Mouse (Mus musculus) midbrain, embryonic 16.5 days (tissue): ENCODE data around the gene Gstp1. TPM values are rescaled to one million over a fixed set of nuclear protein-coding genes. Genes with fewer than 3 reads are reported as not detected.

Source experiments
- ATAC-seq: fragments of 200-750 bp; cut with Nextera tagmentation; 2 replicates; pipeline ENCODE4 v1.8.0; 2017; ENCODE audit warnings: moderate TSS enrichment
- H3K27ac ChIP-seq: fragments of 300-500 bp; sonication (generic); 2 replicates; pipeline ENCODE4 v1.5.1; 2014; ENCODE audit warnings: mild to moderate bottlenecking, low read length, mixed read lengths
- H3K27me3 ChIP-seq: fragments of 300-500 bp; sonication (generic); 2 replicates; pipeline ENCODE4 v1.6.1; 2014; ENCODE audit warnings: low read depth, low read length, mixed read lengths; ENCODE audit not compliant: control insufficient read depth, insufficient read depth
- H3K36me3 ChIP-seq: fragments of 300-500 bp; sonication (generic); 2 replicates; pipeline ENCODE4 v1.6.1; 2014; ENCODE audit warnings: mild to moderate bottlenecking, low read length, moderate library complexity, mixed read lengths; ENCODE audit not compliant: control insufficient read depth, insufficient read depth
- H3K4me1 ChIP-seq: fragments of 300-500 bp; sonication (generic); 2 replicates; pipeline ENCODE4 v1.6.1; 2014; ENCODE audit warnings: mild to moderate bottlenecking, low read length, mixed read lengths; ENCODE audit not compliant: control insufficient read depth, insufficient read depth
- H3K4me2 ChIP-seq: fragments of 300-500 bp; sonication (generic); 2 replicates; pipeline ENCODE4 v1.6.1; 2014; ENCODE audit warnings: mild to moderate bottlenecking, low read length, mixed read lengths
- H3K4me3 ChIP-seq: fragments of 300-500 bp; sonication (generic); 2 replicates; pipeline ENCODE4 v1.5.1; 2014; ENCODE audit warnings: low read depth, mild to moderate bottlenecking, low read length, moderate library complexity, mixed read lengths
- H3K9ac ChIP-seq: fragments of 300-500 bp; sonication (generic); 2 replicates; pipeline ENCODE4 v1.6.1; 2014; ENCODE audit warnings: low read depth, low read length, mixed read lengths
- H3K9me3 ChIP-seq: fragments of 300-500 bp; sonication (generic); replicated peaks from 2 replicates; pipeline ENCODE4 v1.6.1; 2014; ENCODE audit warnings: mild to moderate bottlenecking, low read length, mixed read lengths; ENCODE audit not compliant: control insufficient read depth, poor library complexity, severe bottlenecking
- WGBS: fragments of 180-500 bp; shearing (Covaris S2); extraction: QIAGEN DNeasy Blood & Tissue Kit; methylation state at CpG from one replicate; pipeline ENCODE4 v1.1.7; 2014; 5-methylcytosine and 5-hydroxymethylcytosine counted together
- polyA plus RNA-seq: library from polyadenylated mRNA; unstranded; fragments of >200 nt; fragmentation: Nextera tagmentation; extraction: Ambion mirVana; gene quantifications from 2 replicates; pipeline ENCODE4 v1.2.1, GENCODE M21; 2015

Gene Gstp1
- polyA plus RNA-seq, 1 experiment from 2014 or later: 577 TPM

DNA sequence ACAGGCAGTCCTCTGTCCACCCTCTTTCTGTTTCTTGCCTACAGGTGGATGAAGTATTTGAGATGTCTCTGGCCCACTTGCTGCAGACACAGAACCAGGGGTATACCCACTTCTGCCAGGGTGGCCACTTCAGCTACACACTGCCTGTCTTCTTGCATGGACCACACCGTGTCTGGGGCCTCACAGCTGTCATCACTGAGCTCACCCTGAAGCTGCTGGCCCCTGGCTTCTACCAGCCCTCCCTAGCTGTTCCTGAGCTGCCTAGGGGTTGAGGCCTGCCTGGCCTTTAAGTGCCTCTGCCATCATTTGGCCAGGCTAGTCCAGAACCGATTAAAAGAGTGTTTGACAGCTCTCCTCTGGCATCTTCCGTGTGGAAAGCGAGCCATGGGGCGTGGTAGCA is 36.0 kb downstream of the Gstp1 start:
- H3K9me3 ChIP-seq: no peaks in the 10 kb centered on the region
- ATAC-seq: no peak
- peak overlapping the region; percentile 93; the same call in 1 of the 2 replicates for H3K9ac ChIP-seq
- WGBS: 94% methylated on average over 5 of the region's 5 CpGs
- no peaks in the 10 kb centered on the region for H3K27me3 ChIP-seq
- no peak overlapping the region for H3K27ac ChIP-seq
- H3K4me3 ChIP-seq: no peak overlapping the region
- peak overlapping the region; percentile 91 for H3K4me2 ChIP-seq
- peaks cover 4% of the 10 kb centered on the region; the same call in 1 of the 2 replicates for H3K36me3 ChIP-seq
- H3K4me1 ChIP-seq: peaks cover 16% of the 10 kb centered on the region

DNA sequence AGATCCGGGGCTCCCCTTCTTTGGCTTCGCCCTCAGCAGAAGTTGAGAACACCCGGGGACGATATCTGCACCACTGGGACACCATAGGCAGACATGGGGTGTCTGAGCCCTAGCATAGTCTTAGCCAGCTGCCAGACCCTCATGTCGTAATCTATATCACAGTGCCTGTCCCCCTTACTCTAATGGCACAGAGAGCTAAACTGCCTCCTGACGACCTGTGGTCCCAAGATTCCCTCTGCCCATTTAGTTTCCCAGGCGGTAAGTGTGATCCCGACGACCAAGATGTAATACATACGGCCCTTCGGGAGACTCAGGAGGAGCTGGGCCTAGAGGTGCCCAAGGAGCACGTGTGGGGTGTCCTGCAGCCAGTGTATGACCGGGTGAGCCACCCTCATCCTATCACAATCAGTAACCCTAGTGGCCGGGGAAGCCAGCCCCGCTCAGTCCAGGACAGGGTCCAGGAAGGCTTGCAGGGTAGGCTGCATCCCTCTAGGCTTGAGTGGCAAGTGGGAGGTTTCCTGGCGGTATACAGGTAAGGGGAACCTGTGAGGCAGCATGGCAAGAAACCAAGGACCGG is 36.7 kb downstream of the Gstp1 start:
- Histone ChIP-seq H3K4me2 (peak overlapping the region; percentile 91), H3K9me3 (no peaks in the 10 kb centered on the region), H3K9ac (peak overlapping the region; percentile 93), H3K36me3 (peaks cover 4% of the 10 kb centered on the region; the same call in 1 of the 2 replicates), H3K27ac (peak overlapping the region; percentile 97), H3K27me3 (no peaks in the 10 kb centered on the region), H3K4me3 (peak overlapping the region; percentile 81), H3K4me1 (peaks cover 16% of the 10 kb centered on the region)
- WGBS: 14% methylated on average over 17 of the region's 17 CpGs
- peak; percentile 18; the same call in 1 of the 2 replicates for ATAC-seq

DNA sequence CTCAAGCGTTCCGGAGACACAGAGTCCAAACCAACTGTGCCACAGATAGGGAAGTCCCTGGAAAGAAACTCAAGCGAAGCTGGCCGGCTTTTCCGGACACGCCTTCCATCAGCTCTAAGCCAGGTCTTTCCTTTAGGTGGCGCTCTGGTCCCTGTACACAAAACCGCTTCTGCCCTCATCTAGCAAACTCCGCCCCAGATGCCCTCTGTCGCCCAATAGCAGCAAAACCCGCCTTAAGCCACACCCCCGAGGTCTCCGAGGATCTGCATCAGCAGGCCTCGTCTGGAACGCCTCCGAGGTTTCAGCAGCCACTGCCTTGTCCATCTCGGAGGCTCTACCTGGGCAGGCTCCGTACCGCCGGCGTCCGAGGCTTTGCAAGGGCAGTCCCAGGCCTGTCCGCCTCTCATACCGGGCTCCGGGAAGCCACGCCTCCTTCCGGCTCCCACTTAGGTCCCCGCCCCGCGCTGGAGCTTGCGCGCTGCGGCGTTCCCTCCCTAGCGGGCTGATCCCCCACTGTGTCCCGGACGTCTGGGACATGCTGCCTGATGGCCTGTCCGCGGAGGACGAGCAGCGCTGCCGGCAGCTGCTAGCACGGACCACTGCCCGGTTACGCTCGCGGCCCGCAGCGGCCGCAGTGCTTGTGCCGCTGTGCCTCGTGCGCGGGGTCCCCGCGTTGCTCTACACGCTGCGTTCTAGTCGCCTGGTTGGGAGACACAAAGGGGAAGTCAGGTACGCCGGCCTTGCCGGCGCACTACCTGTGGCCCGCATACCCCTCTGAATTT is 37.5 kb downstream of the Gstp1 start, which contains the start of the genes Nudt8 and Gm49405:
TSS of gene Nudt8 (plus strand) at position 462 of the 782 bp plus-strand sequence.
TSS of gene Gm49405 (plus strand) at position 508 of the 782 bp plus-strand sequence.
- Histone ChIP-seq H3K27me3 (no peaks in the 10 kb centered on the region), H3K9me3 (no peaks in the 10 kb centered on the region), H3K4me2 (peak within 1 kb of the TSS; percentile 91), H3K9ac (peak within 1 kb of the TSS; percentile 93), H3K27ac (peak within 1 kb of the TSS; percentile 97), H3K4me1 (peaks cover 16% of the 10 kb centered on the region), H3K4me3 (peak within 1 kb of the TSS; percentile 81), H3K36me3 (peaks cover 2% of the 10 kb centered on the region; the same call in 1 of the 2 replicates)
- peak; percentile 92 for ATAC-seq
- under 1% methylated on average over 64 of the region's 64 CpGs for WGBS

DNA sequence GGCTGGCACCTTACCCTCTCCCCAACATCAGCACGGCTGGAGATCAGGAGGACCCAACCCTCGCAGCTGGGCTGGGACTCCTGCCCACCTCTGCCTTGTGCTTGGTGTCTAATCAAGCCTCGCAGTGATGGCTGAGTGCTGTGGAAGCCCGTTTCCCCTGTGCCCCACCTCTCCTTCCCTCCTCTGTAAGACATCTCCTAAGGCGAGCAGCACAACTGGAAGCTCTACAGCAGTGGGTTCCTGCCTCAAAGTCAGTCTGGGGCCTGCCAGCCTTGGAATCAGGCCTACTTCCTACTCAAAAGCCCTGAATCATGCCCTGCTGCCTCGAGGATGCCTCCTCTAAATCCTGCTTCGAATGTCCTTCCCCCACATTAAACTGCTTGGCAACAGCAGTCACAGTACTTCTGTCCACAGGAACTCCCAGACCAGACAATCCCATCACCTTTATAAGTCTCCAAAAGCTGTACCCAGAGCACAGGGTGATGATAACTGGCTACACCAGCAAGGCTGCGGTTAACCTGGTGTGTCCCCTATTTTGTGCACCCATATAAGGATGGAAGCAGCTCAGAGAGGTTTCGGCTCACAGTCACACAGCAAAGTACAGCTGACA is 38.6 kb downstream of the Gstp1 start:
- 84% methylated on average over 9 of the region's 9 CpGs for WGBS
- Histone ChIP-seq H3K27ac (no peak overlapping the region), H3K4me1 (peaks cover 16% of the 10 kb centered on the region), H3K4me3 (peak overlapping the region; percentile 81), H3K36me3 (no peaks in the 10 kb centered on the region), H3K9ac (no peak overlapping the region), H3K9me3 (no peaks in the 10 kb centered on the region), H3K27me3 (no peaks in the 10 kb centered on the region), H3K4me2 (peak overlapping the region; percentile 91)
- ATAC-seq: no peak

DNA sequence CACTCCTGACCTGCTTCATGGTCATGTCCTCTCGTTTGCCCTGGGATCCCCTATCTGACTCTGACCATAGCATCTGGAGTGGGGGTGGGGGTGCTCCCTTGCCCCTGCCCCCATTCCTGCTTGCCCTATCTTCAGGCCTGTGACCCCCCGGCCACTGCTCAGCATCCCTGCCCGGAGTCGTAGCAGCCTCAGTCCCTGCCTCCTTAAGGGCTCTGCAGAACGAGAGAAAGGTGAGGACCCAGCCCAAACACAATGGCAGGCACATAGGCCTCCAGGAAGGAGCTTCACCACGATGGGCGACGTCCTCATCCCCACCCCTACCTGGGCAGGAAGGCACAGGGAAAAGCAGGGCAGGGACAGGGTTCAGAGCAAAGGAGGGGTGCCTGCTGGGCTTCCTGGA is 39.5 kb downstream of the Gstp1 start:
- 75% methylated on average over 8 of the region's 8 CpGs for WGBS
- Histone ChIP-seq H3K27ac (no peak overlapping the region), H3K4me3 (no peak overlapping the region), H3K9me3 (no peaks in the 10 kb centered on the region), H3K27me3 (no peaks in the 10 kb centered on the region), H3K36me3 (no peaks in the 10 kb centered on the region), H3K4me2 (no peak overlapping the region), H3K9ac (no peak overlapping the region), H3K4me1 (peaks cover 16% of the 10 kb centered on the region)
- no peak for ATAC-seq

DNA sequence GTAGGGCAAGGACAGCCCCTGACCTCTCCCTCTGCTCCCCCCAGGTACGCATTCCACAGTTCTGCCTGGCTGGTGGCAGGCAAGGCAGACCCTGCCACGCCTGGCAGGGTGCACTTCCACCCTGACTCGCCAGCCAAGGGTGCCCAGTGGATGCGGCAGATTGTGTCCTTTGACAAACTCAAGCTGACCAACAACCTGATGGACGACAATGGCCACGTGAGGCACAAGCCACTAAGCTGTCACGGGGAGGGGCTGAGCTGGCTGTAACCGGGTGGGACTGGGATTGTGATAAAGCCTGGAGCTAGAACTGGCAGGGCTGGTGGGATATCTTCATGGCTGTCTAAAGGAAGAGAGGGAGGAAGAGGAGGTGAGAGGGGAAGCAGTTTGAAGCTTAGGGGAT is 40.6 kb downstream of the Gstp1 start:
- Histone ChIP-seq H3K4me1 (peaks cover 16% of the 10 kb centered on the region), H3K4me3 (no peak overlapping the region), H3K9me3 (no peaks in the 10 kb centered on the region), H3K4me2 (no peak overlapping the region), H3K27me3 (no peaks in the 10 kb centered on the region), H3K27ac (no peak overlapping the region), H3K9ac (no peak overlapping the region), H3K36me3 (no peaks in the 10 kb centered on the region)
- ATAC-seq: no peak
- WGBS: 66% methylated on average over 8 of the region's 8 CpGs

DNA sequence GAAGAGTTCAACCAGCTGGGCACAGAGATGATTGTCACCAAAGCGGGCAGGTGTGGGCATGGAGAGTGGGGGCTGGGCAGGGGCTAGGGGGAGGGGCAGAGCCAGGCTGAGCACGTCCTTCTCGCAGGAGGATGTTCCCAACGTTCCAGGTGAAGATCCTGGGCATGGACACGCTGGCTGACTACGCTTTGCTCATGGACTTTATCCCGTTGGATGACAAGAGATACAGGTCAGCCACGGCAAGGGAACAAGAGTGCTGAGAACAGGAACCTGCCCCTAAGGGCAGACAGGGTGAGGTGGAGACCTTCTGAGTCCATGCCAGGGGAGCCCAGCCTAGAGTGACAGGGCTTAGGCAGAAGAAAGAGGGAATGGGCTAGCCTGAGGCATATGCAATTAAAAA is 41.0 kb downstream of the Gstp1 start:
- no peak for ATAC-seq
- H3K4me2 ChIP-seq: no peak overlapping the region

DNA sequence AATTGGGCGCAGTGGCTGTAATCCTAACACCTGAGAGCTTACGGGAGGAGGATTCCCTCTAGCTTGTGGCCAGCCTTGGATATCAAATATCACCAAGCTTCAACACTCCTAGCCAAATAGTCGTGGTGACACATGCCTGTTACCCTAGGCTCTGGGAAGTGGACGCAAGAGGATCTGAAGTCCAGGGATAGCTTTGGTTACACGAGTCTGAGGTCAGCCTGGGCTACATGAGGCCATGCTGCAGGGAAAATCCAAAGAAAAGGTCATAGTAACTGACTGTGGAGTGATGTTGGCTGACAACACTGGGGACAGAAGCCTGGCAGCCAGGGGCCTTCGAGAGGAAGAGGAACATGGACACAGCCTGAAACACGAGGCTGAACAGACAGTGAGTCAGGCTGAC is 41.7 kb downstream of the Gstp1 start:
- H3K4me3 ChIP-seq: no peak overlapping the region

More for the DNA sequence above, 41.0 kb downstream of the Gstp1 start:
- Histone ChIP-seq H3K4me1 (peaks cover 14% of the 10 kb centered on the region), H3K36me3 (no peaks in the 10 kb centered on the region), H3K9me3 (no peaks in the 10 kb centered on the region), H3K4me3 (no peak overlapping the region), H3K27me3 (no peaks in the 10 kb centered on the region), H3K27ac (no peak overlapping the region), H3K9ac (no peak overlapping the region)
- WGBS: 79% methylated on average over 8 of the region's 8 CpGs

DNA sequence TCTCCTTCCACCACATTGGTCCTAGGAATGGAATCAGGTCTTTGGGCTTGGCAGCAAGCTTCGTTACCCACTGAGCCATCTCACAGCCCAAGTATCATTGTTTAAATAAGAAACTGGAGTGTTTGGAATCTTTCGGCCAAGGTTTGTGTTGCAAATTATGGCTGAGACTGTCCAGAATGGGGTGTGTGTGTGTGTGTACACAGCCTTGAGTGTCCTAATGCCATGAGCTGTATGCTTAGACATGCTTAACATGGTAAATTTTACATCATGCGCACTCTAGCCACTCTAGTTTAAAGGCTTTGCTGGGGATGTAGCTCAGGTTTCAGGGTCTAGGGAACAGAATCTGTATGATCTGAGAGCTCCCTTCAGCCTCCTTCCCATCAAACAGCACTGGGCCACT is 42.3 kb downstream of the Gstp1 start:
- Histone ChIP-seq H3K9me3 (no peaks in the 10 kb centered on the region), H3K27me3 (no peaks in the 10 kb centered on the region), H3K4me2 (no peak overlapping the region), H3K4me1 (peaks cover 5% of the 10 kb centered on the region; the same call in 1 of the 2 replicates), H3K36me3 (no peaks in the 10 kb centered on the region), H3K9ac (no peak overlapping the region), H3K4me3 (no peak overlapping the region), H3K27ac (no peak overlapping the region)
- no peak for ATAC-seq
- WGBS: 86% methylated on average over 3 of the region's 3 CpGs

More for the DNA sequence above, 41.7 kb downstream of the Gstp1 start:
- no peaks in the 10 kb centered on the region for H3K36me3 ChIP-seq
- H3K27me3 ChIP-seq: no peaks in the 10 kb centered on the region
- H3K9me3 ChIP-seq: no peaks in the 10 kb centered on the region
- H3K27ac ChIP-seq: no peak overlapping the region
- H3K4me1 ChIP-seq: peaks cover 8% of the 10 kb centered on the region
- WGBS: 76% methylated on average over 7 of the region's 7 CpGs
- ATAC-seq: no peak
- H3K9ac ChIP-seq: no peak overlapping the region
- H3K4me2 ChIP-seq: no peak overlapping the region
